Mouse (Mus musculus) hindlimb bud, embryonic 11.5 days (tissue): Measurements from ENCODE around the gene Stil.
"Not testable (repeated sequence)": the region's sequence is repeated elsewhere in the genome, so short reads cannot be mapped to it uniquely, and the experiment has no call there.

ENCODE experiments used
- DNase-seq: peaks from one replicate; pipeline ENCODE4 v3.0.0-alpha.2; 2012; ENCODE audit warnings: low read depth, low spot score; ENCODE audit errors: extremely low spot score

Stil gene

DNA sequence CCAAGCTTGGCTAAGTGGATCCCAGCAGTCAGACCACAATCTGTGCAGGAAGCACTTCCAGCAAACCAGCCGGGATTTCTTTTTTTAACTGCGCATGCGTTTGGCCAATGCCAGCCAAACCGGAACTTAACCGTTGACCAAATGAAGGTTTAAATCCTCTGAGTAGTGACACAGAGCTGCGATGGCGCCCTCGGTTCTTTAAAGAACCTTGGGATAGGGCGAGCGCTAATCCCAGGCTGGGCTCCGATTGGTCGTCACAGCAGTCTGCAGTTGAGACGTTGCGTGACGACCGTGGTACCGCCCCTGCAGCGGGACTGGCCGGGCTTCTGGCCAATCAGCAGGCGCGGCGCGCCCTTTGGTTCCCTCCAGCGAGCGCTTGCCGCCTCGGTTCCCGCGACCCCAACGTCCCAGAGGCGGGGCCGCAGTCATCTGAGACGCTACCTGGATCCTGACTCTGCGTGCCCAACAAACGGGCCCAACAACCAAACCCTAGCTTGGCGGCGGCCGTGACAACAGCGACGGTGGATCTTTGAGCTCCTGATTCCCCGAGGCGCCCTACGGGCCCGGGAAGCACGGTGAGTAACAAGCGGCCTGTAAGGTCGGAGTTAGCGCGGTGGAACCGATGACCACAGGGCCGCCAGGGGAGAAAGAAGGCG, at the start of gene Stil:
Stil (plus strand) TSS at position 387 of the 656 bp plus-strand sequence.
- DNase-seq = peak; percentile 95

GRCm38 (mm10) chr4:114953172-114953571, 46.8 kb upstream of the Stil start:
- no peak for DNase-seq

DNA sequence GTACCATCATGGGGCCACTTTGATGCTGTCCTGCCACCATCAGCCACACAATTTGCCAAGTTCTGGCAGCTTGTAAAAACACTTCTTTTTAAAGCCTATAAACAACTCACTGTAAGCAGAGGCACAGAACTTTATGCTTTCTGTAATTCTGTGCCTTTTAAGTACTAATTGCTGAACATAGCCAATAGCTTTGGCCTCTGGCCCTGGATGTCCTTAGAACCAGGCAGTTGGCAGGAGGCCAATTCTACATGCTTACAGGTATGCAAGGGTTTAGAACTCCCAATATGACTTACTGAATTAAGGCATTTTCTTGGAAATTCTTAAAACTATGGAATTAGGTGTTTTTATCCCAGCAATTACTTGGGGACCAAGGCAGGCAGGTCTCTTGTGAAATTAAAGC, 42.6 kb upstream of the Stil start:
- DNase-seq = no peak

- DNase-seq = no peak
Measured at GRCm38 (mm10) chr4:114958231-114958630, 41.7 kb upstream of the Stil start.

- DNase-seq = no peak
Measured at GRCm38 (mm10) chr4:114958786-114959185, 41.2 kb upstream of the Stil start.

- DNase-seq = no peak
Measured at GRCm38 (mm10) chr4:114959533-114959932, 40.4 kb upstream of the Stil start.

DNA sequence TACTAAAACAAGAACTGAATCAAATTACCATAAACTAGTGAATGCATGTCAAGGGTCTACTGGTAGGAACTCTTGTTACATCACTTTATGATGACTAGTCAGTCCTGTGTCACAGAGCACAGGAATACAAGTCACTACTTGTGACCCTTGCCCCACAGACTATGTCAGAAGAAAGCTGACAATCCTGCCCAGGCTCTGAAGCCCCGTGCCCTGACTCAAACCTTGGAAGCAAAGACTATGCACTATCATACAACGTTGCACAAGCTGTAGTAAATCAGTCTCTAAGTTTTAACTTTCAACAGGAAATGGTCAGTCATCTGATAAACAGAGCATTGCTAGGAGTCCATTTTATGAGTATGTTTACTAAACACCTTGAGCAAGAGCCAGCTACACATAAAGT, 39.1 kb upstream of the Stil start:
- not testable (repeated sequence) for DNase-seq

GRCm38 (mm10) chr4:114970736-114971135, 29.2 kb upstream of the Stil start:
- DNase-seq = no peak

- no peak for DNase-seq
Measured at GRCm38 (mm10) chr4:114973229-114973740, 26.7 kb upstream of the Stil start.

DNA sequence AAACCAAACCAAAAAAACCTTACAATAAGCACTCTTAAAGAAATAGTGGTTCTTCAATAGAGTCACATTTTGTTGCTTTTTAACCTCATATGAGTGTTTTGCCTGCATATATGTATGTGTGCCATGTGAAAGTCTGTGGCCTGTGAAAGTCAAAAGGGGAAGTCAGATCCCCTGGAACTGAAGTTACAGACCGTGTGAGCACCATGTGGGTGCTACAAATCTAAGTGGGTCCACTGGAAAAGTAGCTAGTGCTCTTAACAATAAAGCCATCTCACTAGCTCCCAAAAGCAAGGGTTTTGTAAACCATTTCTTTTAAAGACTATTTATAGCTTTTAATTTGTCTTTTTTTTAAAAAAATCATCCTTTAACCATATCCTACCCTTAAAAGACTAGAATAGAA, 17.3 kb upstream of the Stil start:
- DNase-seq = no peak

DNA sequence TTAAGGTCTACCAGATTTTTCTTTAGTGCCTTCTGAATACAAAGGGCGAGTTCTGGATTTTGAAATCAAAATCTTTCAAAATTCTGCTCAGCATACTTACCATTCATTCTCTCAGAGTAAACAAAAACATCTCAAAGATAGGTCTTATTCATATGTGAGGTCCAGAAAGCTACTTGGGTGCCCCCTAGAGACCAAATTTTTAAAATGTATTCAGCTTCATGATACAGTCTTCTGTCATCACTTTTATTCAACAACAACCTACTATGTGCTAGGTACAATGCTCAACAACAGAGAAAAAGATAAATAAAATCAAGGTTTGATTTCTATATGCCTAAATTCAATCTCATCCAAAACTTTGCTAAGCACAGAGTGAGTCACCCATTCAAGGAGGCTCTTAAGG, 16.9 kb upstream of the Stil start:
- DNase-seq = no peak

DNA sequence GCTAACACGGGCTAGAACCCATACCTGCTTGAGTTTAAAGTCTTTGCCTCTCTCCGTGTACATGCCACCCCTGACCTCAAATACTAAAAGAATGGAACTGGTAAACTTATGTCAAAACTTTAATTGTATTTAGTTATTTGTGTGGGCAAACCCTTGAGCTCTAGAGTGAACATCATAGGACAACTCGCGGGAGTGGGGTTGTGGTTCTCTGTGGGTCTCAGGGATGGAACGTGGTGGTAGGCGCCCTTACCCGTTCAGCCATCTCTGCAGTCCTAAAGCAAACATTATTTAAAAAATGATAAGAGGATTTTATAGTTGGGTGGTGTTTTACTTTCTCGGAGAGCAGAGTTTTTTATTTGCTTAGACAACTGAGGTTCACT, 13.8 kb upstream of the Stil start:
- DNase-seq = no peak

- DNase-seq = peak; percentile 39
Measured at GRCm38 (mm10) chr4:114986591-114987432, 13.1 kb upstream of the Stil start, which contains the start of gene Cmpk1. TSS of gene Cmpk1 (minus strand) at chr4:114987241.

DNA sequence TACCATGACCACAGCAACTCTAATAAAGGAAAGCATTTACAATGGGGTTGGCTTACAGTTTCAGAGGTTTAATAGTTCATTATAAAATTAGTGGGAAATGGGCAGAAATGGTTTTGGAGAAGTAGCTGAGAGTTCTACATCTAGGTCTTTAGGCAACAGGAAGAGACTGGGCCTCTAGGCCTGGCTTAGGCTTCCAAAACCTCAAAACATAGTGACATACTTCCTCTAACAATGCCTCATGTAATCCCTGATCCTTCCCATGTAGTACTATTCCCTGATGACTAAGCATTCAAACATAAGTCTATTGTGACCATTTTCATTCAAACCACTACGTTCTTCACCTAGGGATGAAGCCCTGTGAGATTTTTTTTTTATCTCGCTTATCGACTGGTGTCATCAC, 5.7 kb upstream of the Stil start:
- no peak for DNase-seq

- DNase-seq = no peak
Measured at GRCm38 (mm10) chr4:114997051-114997450, 2.9 kb upstream of the Stil start.

DNA sequence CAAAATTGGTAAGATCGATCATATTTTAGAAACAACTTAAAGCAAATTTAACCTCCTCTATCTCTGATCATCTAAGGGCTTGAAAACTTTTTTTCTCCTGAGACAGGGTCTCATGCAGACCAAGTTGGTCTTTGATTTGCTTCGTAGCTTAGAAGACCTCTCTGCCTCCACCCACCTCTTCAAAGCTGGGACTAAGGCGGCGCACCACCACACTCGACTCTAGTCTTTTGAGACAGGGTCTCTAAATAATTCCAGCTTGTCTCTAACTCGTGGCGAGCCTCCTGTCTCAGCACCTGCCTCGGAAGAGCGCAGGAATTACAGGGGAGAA, 550 bp upstream of the Stil start:
- DNase-seq = no peak

GRCm38 (mm10) chr4:115000429-115000795, 453 bp downstream of the Stil start:
- no peak for DNase-seq

GRCm38 (mm10) chr4:115014276-115014675, 14.3 kb downstream of the Stil start:
- DNase-seq = no peak

GRCm38 (mm10) chr4:115019997-115020396, 20.0 kb downstream of the Stil start:
- no peak for DNase-seq

DNA sequence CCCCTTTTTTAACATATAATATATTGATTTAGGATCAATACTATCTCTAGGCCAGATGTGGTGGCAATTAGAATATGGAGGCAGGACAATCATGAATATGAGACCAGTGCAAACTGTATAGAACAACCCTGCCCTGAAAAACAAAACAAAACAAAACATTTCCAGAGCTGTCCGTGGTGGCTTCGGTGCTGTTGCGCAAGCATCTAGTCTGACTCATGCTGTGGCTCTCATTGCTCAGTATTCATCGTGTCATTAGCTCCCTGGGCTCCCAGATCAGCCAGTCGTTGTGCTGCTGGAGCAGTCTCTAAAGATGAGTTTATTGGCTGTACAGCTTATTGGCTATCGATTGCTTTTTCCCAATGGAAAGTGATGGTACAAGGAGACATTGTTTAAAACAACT, 35.1 kb downstream of the Stil start:
- no peak for DNase-seq

DNA sequence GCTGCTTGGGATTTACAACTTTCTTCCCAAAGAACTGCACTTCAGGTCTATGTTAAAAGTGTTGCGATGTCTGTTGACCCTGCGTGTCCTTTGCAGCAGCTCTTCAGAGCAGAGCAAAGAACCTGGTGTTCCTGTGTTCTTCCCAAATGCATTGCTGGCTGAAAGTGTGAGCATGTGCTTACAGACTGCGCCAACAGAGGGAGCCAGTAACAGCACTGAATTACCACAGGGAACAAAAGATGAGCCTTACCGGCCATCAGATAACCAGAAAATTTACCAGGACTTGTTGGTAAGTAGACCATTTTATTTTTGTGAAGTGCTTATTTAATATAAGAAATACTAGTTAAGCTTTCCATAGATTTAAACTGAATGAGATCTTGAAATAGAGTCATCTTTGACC, 38.3 kb downstream of the Stil start:
- DNase-seq = no peak

DNA sequence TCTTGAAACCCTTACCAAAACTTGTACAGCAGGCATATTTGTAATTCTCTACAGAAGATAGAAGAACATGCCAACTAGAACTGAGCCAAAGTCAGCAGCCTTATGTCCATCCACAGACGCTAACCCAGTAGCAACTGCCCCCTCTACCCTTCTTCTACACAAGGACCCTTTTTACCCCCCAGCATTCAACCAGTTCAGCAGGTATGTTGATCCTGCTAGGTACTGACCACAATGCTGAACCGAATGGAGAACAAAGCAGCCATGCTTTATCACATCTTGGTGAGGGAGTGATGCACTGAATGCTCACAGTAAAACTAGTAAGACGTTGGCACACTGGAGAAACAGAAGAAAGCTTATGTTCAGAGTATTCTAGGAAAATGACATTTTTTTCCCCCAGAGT, 45.7 kb downstream of the Stil start:
- DNase-seq = no peak
